Mouse (Mus musculus) inflammation-experienced regulatory T-cells, adult 6 months (primary cell): ENCODE data around the gene Acvr2b. TPM values are rescaled to one million over a fixed set of nuclear protein-coding genes. Genes with fewer than 3 reads are reported as not detected.

Experiments
- ATAC-seq: one replicate; pipeline ENCODE4 v1.8.0; 2017
- polyA plus RNA-seq, 3 experiments: library from polyadenylated mRNA; unstranded; fragments of 100-300 nt; shearing (Covaris generic); gene quantifications; one replicate each; pipeline ENCODE4 v1.2.1; 2017

Gene Acvr2b
- polyA plus RNA-seq, 3 experiments from 2014 or later, result not detected

DNA sequence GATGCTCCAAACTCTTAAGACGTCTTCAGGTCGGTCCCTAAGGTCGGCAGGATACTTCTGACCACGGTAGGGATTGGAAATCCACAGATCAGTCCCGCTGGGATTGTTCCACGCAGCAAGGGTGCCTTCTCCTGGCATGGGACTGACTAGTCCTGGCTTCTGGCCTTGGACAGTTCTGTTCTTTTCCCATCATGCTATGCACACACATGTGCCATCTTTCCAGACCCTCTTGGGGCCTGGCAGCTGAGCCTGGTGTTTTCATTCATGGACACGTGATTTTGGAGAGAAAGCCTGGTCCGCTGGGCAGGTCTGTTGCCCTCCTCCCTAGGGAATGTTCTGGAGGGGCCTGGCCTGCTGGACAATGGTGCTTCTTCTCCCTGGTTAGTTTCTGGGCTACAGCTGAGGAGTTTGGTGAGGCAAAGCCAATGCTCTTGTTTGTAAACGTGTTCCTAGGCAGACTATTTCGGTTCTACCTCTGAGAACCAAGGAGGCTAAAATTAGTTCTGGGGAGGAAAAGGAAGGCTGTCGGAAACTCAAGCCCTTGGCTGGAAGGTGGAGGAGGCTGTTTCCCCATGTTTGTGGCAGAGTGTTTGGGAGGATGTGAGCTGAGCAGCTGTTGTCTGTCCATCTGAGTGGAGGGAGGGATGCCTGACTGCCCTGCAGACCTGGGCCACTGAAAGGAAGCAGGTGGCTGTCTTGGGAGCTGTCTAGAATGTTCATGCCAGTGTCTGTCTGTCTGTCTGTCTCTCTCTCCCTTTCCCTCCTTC, 7.2 kb downstream of the Acvr2b start:
- ATAC-seq, result no peak

DNA sequence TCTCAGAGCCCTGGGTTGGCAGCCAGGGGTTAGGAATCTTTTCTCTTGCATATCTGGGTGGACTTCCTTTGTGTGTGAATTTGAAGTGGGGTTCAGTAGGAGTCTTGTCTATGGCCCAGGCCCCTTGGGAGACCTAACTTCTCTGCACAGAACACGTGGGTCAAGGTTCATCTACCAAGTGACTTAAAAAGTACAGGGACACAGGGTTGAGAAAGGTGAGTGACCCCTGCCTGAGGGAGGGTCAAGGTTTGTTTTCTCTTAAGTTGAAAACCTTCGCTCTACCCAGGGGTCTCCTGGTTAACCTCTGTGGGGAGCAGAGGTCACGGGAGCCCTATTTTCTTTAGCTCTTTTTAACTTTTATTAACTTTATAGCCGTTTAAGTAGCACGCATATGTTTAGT, 7.9 kb downstream of the Acvr2b start:
- ATAC-seq, result no peak

GRCm38 (mm10) chr9:119418025-119418424, 16.1 kb downstream of the Acvr2b start:
- ATAC-seq, result no peak

- no peak for ATAC-seq
Observed at GRCm38 (mm10) chr9:119419852-119420438, 18.0 kb downstream of the Acvr2b start.

DNA sequence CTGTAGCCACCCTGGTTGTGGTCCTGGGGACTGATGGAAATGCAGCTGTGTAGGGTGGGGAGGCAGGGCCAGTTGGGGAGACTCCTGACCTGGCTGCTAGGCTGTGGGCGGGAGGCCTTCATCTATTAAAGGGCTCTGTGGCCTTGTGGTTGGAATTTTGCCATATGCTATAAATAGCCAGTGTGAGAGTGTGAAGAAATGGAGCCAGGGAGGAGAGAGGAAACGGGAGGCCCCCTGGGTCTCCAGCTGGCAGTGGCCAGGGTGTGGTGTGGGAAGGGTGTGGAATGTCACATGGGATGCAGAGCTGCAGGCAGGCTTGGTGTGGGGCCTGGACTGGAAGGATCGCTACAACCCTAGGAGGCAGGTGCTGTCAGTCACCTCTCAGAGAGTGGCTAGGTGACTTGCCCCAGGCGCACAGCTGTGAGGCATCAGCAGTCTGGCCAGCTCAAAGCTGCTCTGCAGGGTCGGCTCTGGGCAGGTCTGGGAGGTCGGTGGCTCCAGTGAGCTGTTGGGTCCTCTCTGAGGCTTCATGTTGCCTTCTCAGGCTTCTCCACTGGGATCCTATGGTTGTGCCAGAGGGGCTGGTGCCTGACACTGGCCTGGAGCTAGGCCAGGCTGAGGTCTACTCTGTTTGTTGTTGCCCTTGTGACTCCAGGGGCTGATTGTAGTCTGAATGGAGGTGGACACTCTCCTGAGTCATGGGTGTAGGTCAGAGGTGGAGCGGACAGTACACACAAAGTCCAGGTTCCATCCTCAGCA, 23.5 kb downstream of the Acvr2b start:
- no peak for ATAC-seq

DNA sequence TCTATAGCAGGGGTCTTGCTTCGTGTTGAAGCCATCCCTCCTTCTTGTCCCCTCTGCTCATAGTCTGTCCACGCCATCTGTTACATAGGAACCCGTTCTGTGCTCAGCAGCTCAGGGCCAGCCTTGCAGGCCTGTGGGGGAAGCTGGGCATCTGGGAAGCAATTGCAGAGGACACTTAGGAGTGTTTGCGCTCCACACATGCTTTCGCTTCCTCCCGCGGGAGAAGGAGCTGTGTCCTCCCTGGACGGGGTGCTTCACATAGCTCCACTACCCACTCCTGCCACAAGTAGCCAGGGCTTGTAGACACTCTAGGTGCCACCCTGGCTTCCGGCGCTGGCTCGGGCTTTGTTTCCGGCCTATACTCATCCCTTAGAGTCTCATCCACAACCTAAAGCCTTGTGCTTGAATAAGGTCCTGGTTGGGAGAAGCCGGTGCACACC, 24.1 kb downstream of the Acvr2b start:
- no peak for ATAC-seq

DNA sequence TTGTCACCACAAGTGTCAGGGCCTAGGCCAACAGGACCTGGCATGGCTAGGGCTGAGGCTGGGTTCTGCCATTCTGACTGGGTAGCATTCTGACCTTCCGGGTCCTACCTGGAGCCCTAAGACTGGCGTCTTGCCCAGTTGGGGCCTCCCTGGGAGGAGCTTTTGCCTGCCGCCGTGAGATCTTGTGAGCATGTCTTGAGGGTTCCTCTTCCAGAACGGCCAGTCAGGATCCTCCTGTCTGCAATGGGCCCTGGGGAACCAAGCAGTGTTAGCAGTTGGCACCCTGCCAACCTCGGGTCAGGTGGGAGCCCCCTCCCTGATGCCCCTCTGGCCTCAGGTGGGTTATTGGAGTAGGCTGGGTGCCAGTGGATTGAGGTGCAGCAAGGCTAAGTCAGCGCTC, 24.6 kb downstream of the Acvr2b start:
- ATAC-seq, result no peak

DNA sequence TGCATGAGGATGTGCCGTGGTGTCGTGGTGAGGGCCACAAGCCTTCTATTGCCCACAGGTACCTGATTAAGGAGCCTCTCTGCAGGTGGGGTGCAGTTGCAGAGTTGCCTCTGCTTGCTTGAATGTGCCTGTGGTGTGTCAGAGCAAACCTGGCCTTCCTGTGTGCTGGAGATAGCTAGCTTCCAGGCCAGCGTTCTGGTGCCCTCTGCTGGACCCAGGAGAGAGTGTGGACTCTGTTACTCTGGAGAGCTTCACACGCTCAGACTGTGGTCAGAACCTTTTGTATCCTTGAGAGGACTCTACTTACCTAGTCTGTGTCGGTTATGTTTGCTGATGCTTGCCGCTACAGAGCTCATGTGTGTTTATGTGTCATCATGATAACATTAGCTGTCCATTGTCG, 28.4 kb downstream of the Acvr2b start:
- no peak for ATAC-seq

DNA sequence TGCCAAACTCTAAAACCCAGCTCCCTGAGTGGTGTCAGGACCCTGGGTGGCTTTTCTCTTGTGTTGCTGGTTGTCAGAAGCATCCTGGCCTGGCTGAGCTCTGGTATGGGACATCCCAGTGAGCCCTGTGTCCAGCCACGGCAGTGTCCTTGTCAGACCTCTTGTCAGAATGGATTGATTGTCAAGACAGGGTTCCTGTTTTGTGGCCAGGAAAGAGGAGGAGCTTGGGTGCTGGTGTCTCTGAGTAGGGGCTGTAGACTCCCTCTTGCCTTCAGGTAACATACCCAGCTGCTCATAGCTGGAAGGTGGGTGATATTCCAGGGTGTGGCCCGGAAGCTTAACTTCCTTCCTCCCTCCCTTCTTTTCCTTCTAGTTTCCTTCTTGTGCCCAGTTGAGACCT, 33.9 kb downstream of the Acvr2b start:
- ATAC-seq, result no peak

- ATAC-seq, result no peak
Observed at GRCm38 (mm10) chr9:119438065-119438464, 36.1 kb downstream of the Acvr2b start.

GRCm38 (mm10) chr9:119438498-119439000, 36.6 kb downstream of the Acvr2b start:
- no peak for ATAC-seq

GRCm38 (mm10) chr9:119444738-119445429, 43.0 kb downstream of the Acvr2b start, which contains the start of gene Exog:
Gene Exog (plus strand): TSS chr9:119444943.
- peak; percentile 89 for ATAC-seq

- no peak for ATAC-seq
Observed at GRCm38 (mm10) chr9:119445737-119446136, 43.8 kb downstream of the Acvr2b start.

- no peak for ATAC-seq
Observed at GRCm38 (mm10) chr9:119455967-119456366, 54.0 kb downstream of the Acvr2b start.

- no peak for ATAC-seq
Observed at GRCm38 (mm10) chr9:119457122-119457521, 55.2 kb downstream of the Acvr2b start.

DNA sequence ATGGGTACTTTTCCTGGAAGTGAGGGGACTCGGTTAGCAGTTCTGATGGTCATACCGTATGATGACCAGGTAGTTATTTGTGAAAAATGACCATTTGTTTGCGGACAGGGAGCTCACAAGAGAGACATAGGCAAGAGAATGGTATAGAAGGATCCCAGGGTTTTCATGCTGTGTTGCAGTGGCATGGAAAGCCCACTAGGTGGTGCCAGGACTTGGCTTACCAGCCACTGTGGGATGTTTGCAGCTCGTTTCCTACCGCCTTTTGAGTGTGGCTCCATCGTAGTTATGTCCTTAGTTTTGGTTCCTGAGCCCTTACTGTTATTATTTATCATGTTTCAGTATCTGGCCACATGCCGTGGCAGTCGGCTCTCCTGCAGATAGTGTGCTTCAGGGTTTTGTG, 58.5 kb downstream of the Acvr2b start:
- peak; percentile 54 for ATAC-seq

DNA sequence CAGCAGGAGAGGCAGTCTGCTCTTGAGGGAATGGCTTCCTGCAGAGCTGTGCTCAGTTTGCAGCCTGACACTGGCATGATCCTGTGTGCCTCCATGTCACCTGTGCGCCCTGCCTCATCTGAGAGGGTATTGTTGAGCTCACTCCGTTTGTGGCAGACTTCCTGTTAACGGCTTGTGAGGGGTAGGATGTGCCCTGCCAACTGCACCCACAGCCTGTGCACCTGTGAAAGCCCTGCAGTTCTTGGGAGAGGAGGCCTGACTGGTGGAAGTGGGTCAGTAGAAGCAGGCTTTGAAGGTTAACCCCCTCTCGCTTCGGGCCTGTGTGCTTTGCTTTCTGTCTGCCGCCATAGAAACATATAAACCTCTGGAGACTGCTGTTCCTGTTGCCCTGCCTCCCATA, 63.1 kb downstream of the Acvr2b start:
- no peak for ATAC-seq

- ATAC-seq, result no peak
Observed at GRCm38 (mm10) chr9:119465595-119465994, 63.7 kb downstream of the Acvr2b start.

DNA sequence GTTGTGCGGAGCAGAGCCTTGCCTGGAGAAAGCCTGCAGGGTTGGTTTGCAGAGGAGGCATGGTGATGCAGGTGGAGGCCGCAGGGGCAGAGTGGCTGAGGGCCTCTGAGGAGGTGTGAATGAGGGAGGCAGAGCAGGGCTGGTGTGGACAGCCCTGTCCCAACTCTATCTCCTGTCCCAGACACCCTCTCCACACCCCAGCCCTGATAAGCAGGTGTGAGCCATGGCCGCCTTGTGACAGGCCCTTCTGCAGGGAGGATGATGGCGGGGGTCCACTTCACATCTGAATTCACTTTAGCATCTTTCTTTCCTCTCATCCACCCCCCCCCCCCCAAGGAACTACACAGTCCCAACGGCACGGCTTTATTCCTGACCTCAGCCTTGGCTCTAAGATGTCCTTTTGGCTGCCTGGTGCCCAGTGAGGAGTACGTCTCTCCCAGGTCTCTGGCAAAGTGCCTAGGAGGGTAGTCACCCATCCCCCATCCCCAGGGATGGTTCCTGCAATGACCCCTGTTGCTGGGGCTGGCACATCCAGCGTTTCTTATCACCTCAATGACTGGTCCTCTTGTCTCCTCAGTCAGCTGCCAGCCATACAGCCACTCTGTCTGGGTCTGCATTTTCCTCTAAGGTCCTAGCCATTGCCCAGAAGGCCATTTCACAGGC, 67.9 kb downstream of the Acvr2b start:
- no peak for ATAC-seq

DNA sequence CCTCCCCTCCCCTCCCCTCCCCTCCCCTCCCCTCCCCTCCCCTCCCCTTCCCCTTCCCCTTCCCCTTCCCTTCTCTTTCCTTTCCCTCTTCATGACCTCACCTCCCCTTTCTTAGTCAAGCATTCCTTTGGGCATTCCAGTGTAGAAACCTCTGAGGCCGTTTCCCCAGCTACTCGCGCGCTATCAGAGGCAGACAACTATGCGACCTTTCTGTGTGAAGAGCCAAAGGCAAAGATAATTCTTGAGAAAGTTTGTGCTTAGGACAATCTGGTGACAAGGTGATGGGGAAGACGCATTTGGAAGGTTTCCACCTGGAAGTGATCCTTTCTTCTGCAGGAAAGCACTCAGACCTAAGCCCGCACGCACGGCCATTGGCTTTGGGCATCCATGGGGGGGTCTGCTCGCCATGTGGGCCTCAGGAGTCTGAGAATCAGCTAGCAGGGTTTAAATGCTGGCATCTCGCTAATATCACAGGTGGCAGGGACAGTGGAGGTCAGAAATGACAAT, 70.5 kb downstream of the Acvr2b start:
- no peak for ATAC-seq

- no peak for ATAC-seq
Observed at GRCm38 (mm10) chr9:119473011-119473410, 71.1 kb downstream of the Acvr2b start.

- ATAC-seq, result no peak
Observed at GRCm38 (mm10) chr9:119473608-119474164, 71.8 kb downstream of the Acvr2b start.
